Mouse (Mus musculus): ENCODE results near the gene D130043K22Rik. TPM values are rescaled to one million over a fixed set of nuclear protein-coding genes. Genes with fewer than 3 reads are reported as not detected.
A peak's percentile ranks its signal among the peaks of the same experiment; 100 is the strongest.
"Not testable (repeated sequence)": the region's sequence is repeated elsewhere in the genome, so short reads cannot be mapped to it uniquely, and the experiment has no call there.

The D130043K22Rik gene
- polyA plus RNA-seq, 1 experiment from 2014 or later: 9.6 TPM

DNA sequence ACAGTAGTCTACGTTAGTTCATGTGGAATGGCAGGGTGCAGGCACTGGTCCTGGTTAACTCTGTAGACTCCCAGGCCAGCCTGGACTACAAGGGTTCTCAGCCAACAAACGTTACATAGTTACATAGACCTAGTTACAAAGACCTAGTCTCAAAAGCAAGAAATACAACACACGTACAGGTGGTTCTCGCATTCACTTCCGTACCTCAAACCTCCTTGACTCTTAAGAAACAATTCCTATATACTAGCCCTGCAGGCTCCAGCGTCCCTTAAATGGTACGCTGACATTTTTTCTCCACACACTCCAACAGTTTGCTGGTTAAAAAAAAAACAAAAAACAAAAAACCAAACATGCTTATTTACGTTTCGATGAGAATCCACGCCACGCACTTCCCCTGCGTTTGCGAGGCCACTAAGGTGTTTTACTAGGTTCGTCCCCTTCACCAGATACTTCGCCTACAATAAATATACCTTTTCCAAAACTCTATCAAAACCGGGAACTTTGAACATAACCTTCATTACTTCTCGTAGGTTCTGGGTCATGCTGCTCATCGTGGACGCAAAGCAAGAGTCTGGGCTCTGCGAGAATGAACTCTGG lies 14.1 kb upstream of the D130043K22Rik start:
- Histone ChIP-seq H3K27ac (ENCODE audit: low read depth, low read length) (peak overlapping the region; percentile 72), H3K36me3 (ENCODE audit: control insufficient read depth, insufficient read depth, low read length) (no peaks in the 10 kb centered on the region), H3K4me2 (ENCODE audit: low read length) (peak overlapping the region; percentile 78), H3K4me1 (ENCODE audit: control insufficient read depth, insufficient read depth, low read depth, low read length) (peaks cover 20% of the 10 kb centered on the region), H3K9ac (ENCODE audit: low read depth, low read length) (peak overlapping the region; percentile 92), H3K27me3 (replicated peaks; ENCODE audit: control insufficient read depth, insufficient read depth, low read length) (no peaks in the 10 kb centered on the region), H3K9me3 (ENCODE audit: control insufficient read depth, low read length) (no peaks in the 10 kb centered on the region), H3K4me3 (ENCODE audit: low read length) (peak overlapping the region; percentile 96)
- WGBS: 2% methylated on average over 20 of the region's 20 CpGs
- no peak for ATAC-seq

- peaks cover 20% of the 10 kb centered on the region for H3K4me1 ChIP-seq (ENCODE audit: control insufficient read depth, insufficient read depth, low read depth, low read length)
- no peaks in the 10 kb centered on the region for H3K36me3 ChIP-seq (ENCODE audit: control insufficient read depth, insufficient read depth, low read length)
- peak within 1 kb of the TSS; percentile 78 for H3K4me2 ChIP-seq (ENCODE audit: low read length)
- peak; percentile 98 for ATAC-seq
- WGBS: under 1% methylated on average over 74 of the region's 90 CpGs
- H3K9ac ChIP-seq (ENCODE audit: low read depth, low read length): peak within 1 kb of the TSS; percentile 92
- H3K27me3 ChIP-seq (replicated peaks; ENCODE audit: control insufficient read depth, insufficient read depth, low read length): no peaks in the 10 kb centered on the region
- peak within 1 kb of the TSS; percentile 96 for H3K4me3 ChIP-seq (ENCODE audit: low read length)
- peak within 1 kb of the TSS; percentile 87 for H3K27ac ChIP-seq (ENCODE audit: low read depth, low read length)
- H3K9me3 ChIP-seq (ENCODE audit: control insufficient read depth, low read length): no peaks in the 10 kb centered on the region
Observed at GRCm38 (mm10) chr13:24831353-24832130, 13.4 kb upstream of the D130043K22Rik start, which contains the start of the genes Acot13 and Tdp2. TSS of gene Acot13 (minus strand) at chr13:24831540. TSS of gene Tdp2 (plus strand) at chr13:24831679.

DNA sequence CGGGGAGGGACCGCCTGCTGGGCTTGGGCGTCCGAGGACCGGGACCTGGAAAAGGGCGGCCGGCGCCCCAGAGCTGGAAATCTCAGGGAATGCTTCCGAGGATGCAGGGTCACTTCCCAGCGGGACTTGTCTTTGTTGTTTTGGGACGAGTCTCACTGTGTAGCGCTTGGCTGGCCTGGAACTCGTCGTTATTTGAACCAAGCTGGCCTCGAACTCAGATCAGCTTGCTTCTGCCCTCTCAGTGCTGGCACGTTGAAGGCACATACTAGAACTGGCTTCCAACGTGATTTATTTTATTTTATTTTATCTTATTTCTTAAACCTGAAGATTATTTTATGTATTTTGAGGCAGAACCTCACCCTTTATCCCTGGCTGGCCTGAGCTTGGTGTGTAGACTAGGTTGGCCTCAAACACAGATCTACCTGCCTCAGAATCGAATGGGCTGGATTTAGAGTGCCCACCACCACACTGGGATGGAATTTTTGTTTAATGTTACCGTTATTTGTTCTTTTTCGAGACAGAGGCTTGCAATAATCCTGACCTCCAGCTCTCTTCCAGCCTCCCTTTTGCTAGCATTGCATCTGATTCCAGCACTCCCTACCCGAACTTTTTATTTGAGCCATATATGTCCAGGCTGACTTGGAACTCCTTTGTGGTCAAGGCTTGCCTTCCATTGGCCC lies 12.7 kb upstream of the D130043K22Rik start:
- H3K9me3 ChIP-seq (ENCODE audit: control insufficient read depth, low read length): no peaks in the 10 kb centered on the region
- peak overlapping the region; percentile 78 for H3K4me2 ChIP-seq (ENCODE audit: low read length)
- 2% methylated on average over 21 of the region's 21 CpGs for WGBS
- peak; percentile 37 for ATAC-seq
- H3K4me1 ChIP-seq (ENCODE audit: control insufficient read depth, insufficient read depth, low read depth, low read length): peaks cover 20% of the 10 kb centered on the region
- H3K27me3 ChIP-seq (replicated peaks; ENCODE audit: control insufficient read depth, insufficient read depth, low read length): no peaks in the 10 kb centered on the region
- H3K4me3 ChIP-seq (ENCODE audit: low read length): peak overlapping the region; percentile 96
- H3K36me3 ChIP-seq (ENCODE audit: control insufficient read depth, insufficient read depth, low read length): no peaks in the 10 kb centered on the region
- H3K27ac ChIP-seq (ENCODE audit: low read depth, low read length): peak overlapping the region; percentile 87
- peak overlapping the region; percentile 92 for H3K9ac ChIP-seq (ENCODE audit: low read depth, low read length)

DNA sequence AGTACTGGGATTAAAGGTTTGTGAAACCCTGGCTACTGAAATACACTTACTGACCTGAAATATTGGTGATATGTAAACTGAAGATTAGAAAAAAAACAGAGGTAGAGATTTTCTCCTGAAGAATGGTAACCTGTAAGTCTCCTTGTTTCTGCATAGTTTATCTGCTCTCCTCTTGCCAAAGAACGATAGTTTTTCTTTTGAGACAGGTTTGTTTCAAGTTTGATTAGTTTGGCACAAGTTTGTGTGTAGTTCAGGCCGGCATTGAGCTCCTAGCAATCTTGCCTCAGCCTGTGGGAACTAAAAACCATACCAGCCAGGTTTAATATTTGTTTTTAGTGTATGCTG lies 12.2 kb upstream of the D130043K22Rik start:
- no peaks in the 10 kb centered on the region for H3K36me3 ChIP-seq (ENCODE audit: control insufficient read depth, insufficient read depth, low read length)
- H3K4me3 ChIP-seq (ENCODE audit: low read length): peak overlapping the region; percentile 96
- no peak for ATAC-seq
- H3K4me2 ChIP-seq (ENCODE audit: low read length): peak overlapping the region; percentile 78
- WGBS: 51% methylated on average over 2 of the region's 2 CpGs
- no peak overlapping the region for H3K27ac ChIP-seq (ENCODE audit: low read depth, low read length)
- peaks cover 20% of the 10 kb centered on the region for H3K4me1 ChIP-seq (ENCODE audit: control insufficient read depth, insufficient read depth, low read depth, low read length)
- H3K27me3 ChIP-seq (replicated peaks; ENCODE audit: control insufficient read depth, insufficient read depth, low read length): no peaks in the 10 kb centered on the region
- H3K9me3 ChIP-seq (ENCODE audit: control insufficient read depth, low read length): no peaks in the 10 kb centered on the region
- H3K9ac ChIP-seq (ENCODE audit: low read depth, low read length): peak overlapping the region; percentile 92

GRCm38 (mm10) chr13:24837765-24838164 lies 7.2 kb upstream of the D130043K22Rik start:
- H3K36me3 ChIP-seq (ENCODE audit: control insufficient read depth, insufficient read depth, low read length); H3K27ac ChIP-seq (ENCODE audit: low read depth, low read length); ATAC-seq; H3K4me2 ChIP-seq (ENCODE audit: low read length); H3K9ac ChIP-seq (ENCODE audit: low read depth, low read length); H3K27me3 ChIP-seq (replicated peaks; ENCODE audit: control insufficient read depth, insufficient read depth, low read length); H3K9me3 ChIP-seq (ENCODE audit: control insufficient read depth, low read length); H3K4me3 ChIP-seq (ENCODE audit: low read length): not testable (repeated sequence)
- WGBS: 94% methylated on average over 8 of the region's 8 CpGs
- H3K4me1 ChIP-seq (ENCODE audit: control insufficient read depth, insufficient read depth, low read depth, low read length): peaks cover 11% of the 10 kb centered on the region

- Histone ChIP-seq H3K9ac (ENCODE audit: low read depth, low read length) (no peak overlapping the region), H3K36me3 (ENCODE audit: control insufficient read depth, insufficient read depth, low read length) (no peaks in the 10 kb centered on the region), H3K27me3 (replicated peaks; ENCODE audit: control insufficient read depth, insufficient read depth, low read length) (no peaks in the 10 kb centered on the region), H3K4me2 (ENCODE audit: low read length) (no peak overlapping the region), H3K27ac (ENCODE audit: low read depth, low read length) (no peak overlapping the region), H3K9me3 (ENCODE audit: control insufficient read depth, low read length) (no peaks in the 10 kb centered on the region), H3K4me3 (ENCODE audit: low read length) (no peak overlapping the region), H3K4me1 (ENCODE audit: control insufficient read depth, insufficient read depth, low read depth, low read length) (no peaks in the 10 kb centered on the region; the same call in 1 of the 2 replicates)
- WGBS: 85% methylated on average over 3 of the region's 3 CpGs
- no peak for ATAC-seq
Observed at GRCm38 (mm10) chr13:24839831-24840230, 5.1 kb upstream of the D130043K22Rik start.

- no peaks in the 10 kb centered on the region for H3K27me3 ChIP-seq (replicated peaks; ENCODE audit: control insufficient read depth, insufficient read depth, low read length)
- 93% methylated on average over 3 of the region's 3 CpGs for WGBS
- H3K9me3 ChIP-seq (ENCODE audit: control insufficient read depth, low read length): no peaks in the 10 kb centered on the region
- no peak overlapping the region for H3K4me3 ChIP-seq (ENCODE audit: low read length)
- H3K9ac ChIP-seq (ENCODE audit: low read depth, low read length): no peak overlapping the region
- H3K4me2 ChIP-seq (ENCODE audit: low read length): no peak overlapping the region
- ATAC-seq: no peak
- H3K4me1 ChIP-seq (ENCODE audit: control insufficient read depth, insufficient read depth, low read depth, low read length): peaks cover 3% of the 10 kb centered on the region; the same call in 1 of the 2 replicates
- no peak overlapping the region for H3K27ac ChIP-seq (ENCODE audit: low read depth, low read length)
- no peaks in the 10 kb centered on the region for H3K36me3 ChIP-seq (ENCODE audit: control insufficient read depth, insufficient read depth, low read length)
Observed at GRCm38 (mm10) chr13:24841702-24842101, 3.2 kb upstream of the D130043K22Rik start.

DNA sequence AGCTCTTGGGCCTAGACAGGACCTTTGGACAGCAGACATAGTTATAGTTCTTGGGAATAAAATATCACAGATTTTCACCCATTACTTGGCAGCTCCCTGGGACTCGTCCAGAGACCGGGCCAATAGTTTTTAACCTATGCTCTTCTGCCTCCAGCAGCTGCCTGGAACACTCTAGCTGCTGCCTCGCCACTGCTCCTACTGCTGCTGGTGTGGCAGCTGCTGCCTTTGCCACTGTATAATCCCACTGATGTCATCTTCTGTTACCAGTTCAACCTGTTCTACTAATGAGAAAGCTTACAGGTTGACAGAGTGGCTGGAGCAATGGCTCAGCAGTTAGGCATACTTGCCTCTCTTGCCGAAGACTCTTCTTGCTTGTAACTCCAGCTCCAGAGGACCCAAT lies 4.4 kb downstream of the D130043K22Rik start:
- H3K9ac ChIP-seq (ENCODE audit: low read depth, low read length): no peak overlapping the region
- H3K27me3 ChIP-seq (replicated peaks; ENCODE audit: control insufficient read depth, insufficient read depth, low read length): no peaks in the 10 kb centered on the region
- 79% methylated on average over 4 of the region's 4 CpGs for WGBS
- H3K27ac ChIP-seq (ENCODE audit: low read depth, low read length): no peak overlapping the region
- ATAC-seq: no peak
- no peak overlapping the region for H3K4me3 ChIP-seq (ENCODE audit: low read length)
- no peaks in the 10 kb centered on the region for H3K9me3 ChIP-seq (ENCODE audit: control insufficient read depth, low read length)
- H3K4me1 ChIP-seq (ENCODE audit: control insufficient read depth, insufficient read depth, low read depth, low read length): peaks cover 3% of the 10 kb centered on the region; the same call in 1 of the 2 replicates
- no peaks in the 10 kb centered on the region for H3K36me3 ChIP-seq (ENCODE audit: control insufficient read depth, insufficient read depth, low read length)
- no peak overlapping the region for H3K4me2 ChIP-seq (ENCODE audit: low read length)

GRCm38 (mm10) chr13:24851989-24852388 lies 7.1 kb downstream of the D130043K22Rik start:
- Histone ChIP-seq H3K27me3 (replicated peaks; ENCODE audit: control insufficient read depth, insufficient read depth, low read length) (no peaks in the 10 kb centered on the region), H3K4me3 (ENCODE audit: low read length) (no peak overlapping the region), H3K36me3 (ENCODE audit: control insufficient read depth, insufficient read depth, low read length) (no peaks in the 10 kb centered on the region; the same call in 1 of the 2 replicates), H3K9ac (ENCODE audit: low read depth, low read length) (no peak overlapping the region), H3K4me2 (ENCODE audit: low read length) (no peak overlapping the region), H3K9me3 (ENCODE audit: control insufficient read depth, low read length) (no peaks in the 10 kb centered on the region), H3K4me1 (ENCODE audit: control insufficient read depth, insufficient read depth, low read depth, low read length) (no peaks in the 10 kb centered on the region), H3K27ac (ENCODE audit: low read depth, low read length) (no peak overlapping the region)
- 82% methylated on average over 2 of the region's 2 CpGs for WGBS
- ATAC-seq: no peak
